Mouse (Mus musculus) cerebellum, adult 2 months (tissue): ENCODE data around the gene Jpt1.

Experiments used
- CTCF ChIP-seq: fragments of 200-500 bp; IDR thresholded peaks from 2 replicates; pipeline ENCODE4 v1.5.1; 2011; ENCODE audit warnings: low read depth, mild to moderate bottlenecking, control low read depth, low read length, moderate library complexity, borderline replicate concordance; ENCODE audit not compliant: insufficient read depth
- POLR2A ChIP-seq: fragments of 200-500 bp; IDR thresholded peaks from 2 replicates; pipeline ENCODE4 v1.6.1; 2011; ENCODE audit warnings: low read length, control low read depth, borderline replicate concordance; ENCODE audit not compliant: insufficient read depth

DNA sequence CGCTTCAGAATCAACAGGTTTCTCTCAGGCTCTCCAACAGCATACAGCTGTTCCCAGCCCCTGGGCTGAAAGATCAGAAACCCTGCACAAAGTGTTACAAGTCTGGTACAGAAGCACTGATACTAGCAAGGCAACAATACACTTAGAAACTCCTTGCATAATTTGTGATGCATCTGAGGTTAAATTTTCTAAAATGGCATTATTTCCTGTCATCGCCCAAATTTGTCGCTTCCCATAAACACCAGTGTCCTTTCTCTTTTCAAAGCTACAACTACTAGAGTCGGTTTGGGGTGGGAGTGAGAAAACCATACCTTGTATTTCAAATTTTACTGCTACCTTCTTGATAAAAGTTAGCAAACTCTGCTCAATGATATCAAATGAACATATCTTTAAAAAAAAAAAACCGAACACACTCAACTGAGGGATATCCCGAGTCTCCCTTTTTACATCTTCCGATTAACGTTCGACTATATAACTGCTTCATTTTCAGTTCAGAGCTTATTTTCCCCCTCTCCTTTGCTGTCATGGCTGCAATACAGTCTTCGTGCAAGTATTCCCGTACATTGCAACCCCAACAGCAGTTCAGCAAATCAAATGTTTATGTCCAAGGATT lies 20.7 kb upstream of the Jpt1 start:
- TF ChIP-seq CTCF (no peak), POLR2A (no peak)
